Mouse (Mus musculus): Measurements from ENCODE around the gene Enpp6.

The Enpp6 gene

DNA sequence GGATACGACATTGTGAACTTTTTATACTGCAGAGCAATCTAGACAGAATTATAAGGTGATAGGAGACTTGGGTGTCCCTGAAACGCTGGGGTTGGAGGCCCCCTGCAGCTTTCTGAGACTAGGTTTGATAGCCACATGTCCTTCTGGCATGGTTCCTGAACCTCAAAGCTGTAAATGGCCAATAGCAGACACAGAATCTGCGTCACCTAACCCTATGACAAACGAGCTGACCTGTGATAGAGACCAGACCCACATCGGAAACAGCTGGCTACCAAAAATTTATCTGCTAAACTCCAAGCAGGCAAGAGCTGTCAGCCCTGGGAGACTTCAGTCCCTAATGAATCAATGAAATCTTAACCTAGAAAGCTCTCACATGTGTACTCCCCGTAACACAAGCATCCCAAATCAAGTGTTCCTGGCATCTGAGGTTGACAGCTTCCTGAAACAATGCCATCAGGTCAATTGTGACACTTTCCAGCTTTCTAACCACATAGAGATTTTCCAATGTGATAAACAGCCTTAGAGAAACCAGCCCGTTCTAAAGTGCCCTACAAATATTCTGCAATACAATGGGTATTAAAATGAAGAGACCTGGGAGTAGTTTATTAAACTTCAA is 74.5 kb downstream of the Enpp6 start:
- no peak for DNase-seq (ENCODE audit: low read depth, low spot score)

- DNase-seq (ENCODE audit: low read depth, low spot score) = no peak
Measured at GRCm38 (mm10) chr8:47067121-47067520, 80.4 kb downstream of the Enpp6 start.

DNA sequence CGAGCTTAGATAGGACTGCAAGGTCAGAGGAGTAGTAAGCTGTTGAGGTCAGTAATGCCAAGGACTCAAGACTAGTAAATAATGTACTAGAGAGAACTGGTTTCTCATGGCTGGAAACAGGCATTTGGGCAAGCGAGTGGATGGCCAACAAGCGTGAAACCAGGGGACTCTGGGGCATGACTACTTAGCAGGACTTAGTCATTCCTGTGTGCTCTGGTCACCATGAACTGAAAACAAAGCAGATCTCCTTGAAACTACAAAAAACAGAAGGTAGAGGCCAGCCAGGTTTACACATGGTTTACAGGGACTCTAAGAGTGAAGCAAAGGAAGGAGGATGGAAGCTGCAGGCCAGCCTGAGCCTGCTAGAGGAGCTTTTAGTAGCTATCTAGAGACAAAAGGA is 82.9 kb downstream of the Enpp6 start:
- DNase-seq (ENCODE audit: low read depth, low spot score) = no peak

- no peak for DNase-seq (ENCODE audit: low read depth, low spot score)
Measured at GRCm38 (mm10) chr8:47072001-47072400, 85.3 kb downstream of the Enpp6 start.

GRCm38 (mm10) chr8:47075941-47076555 is 89.4 kb downstream of the Enpp6 start:
- DNase-seq (ENCODE audit: low read depth, low spot score) = no peak

GRCm38 (mm10) chr8:47080037-47080436 is 93.3 kb downstream of the Enpp6 start:
- DNase-seq (ENCODE audit: low read depth, low spot score) = no peak

DNA sequence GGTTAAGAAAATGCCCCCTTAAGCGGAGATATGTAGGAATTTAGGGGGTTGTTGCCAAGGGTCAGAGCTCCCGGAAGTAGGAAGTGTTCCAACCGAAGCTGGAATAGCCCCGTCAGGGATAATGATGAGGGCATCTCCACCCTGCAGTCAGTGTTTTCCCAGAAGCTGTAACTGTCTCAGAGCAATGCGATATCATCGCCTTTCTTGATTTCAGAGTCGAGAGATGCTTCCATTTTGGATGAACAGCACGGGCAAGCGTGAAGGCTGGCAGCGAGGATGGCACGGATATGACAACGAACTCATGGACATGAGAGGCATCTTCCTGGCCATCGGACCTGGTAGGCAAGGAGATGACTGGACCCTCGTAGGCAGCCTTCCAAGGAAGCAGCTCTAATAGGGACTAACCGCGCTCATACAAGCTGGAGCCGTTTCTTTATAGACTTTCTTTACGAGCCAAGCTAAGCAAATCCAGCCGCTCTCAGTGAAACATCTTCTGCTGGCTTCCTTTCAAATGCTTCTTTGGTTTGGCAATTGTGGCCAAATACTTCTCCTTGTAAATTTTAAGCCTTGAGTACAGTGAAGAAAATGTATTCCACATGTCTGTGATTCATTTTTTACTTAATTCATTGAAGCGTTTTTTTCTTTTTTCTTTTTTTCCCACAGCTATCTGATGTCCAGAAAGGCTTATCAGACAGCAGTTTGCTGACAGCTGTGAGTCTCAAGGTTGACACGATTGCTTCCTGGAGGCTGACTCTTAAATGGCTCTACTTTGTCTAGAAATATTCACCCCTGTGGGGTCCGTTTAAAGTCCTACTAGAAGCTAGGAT is 95.7 kb downstream of the Enpp6 start:
- peak; percentile 15 for DNase-seq (ENCODE audit: low read depth, low spot score)

GRCm38 (mm10) chr8:47090021-47090420 is 103.3 kb downstream of the Enpp6 start:
- DNase-seq (ENCODE audit: low read depth, low spot score) = no peak

GRCm38 (mm10) chr8:47105617-47106016 is 118.9 kb downstream of the Enpp6 start:
- DNase-seq (ENCODE audit: low read depth, low spot score) = no peak

- DNase-seq (ENCODE audit: low read depth, low spot score) = peak; percentile 6
Measured at GRCm38 (mm10) chr8:47114133-47114796, 127.6 kb downstream of the Enpp6 start.

DNA sequence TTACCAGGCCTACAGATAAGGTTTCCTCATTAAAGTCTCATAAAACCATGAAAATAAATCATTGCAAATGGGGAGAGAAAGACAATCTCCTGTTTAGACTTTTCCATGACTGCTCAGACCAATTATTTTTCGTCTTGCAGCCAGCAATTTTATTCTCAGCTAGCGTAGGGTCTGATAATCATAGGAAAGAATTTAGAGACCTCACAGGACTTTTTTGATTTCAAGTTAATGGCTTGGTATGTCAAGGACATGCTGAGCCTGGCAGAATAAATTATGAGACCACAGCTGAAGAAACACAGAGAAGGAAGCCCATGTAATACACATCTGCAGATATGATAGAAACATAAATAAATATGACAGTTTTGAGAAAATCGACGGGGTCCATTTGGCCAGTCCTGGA is 130.6 kb downstream of the Enpp6 start:
- DNase-seq (ENCODE audit: low read depth, low spot score) = no peak

GRCm38 (mm10) chr8:47119895-47120294 is 133.2 kb downstream of the Enpp6 start:
- no peak for DNase-seq (ENCODE audit: low read depth, low spot score)

GRCm38 (mm10) chr8:47128859-47129258 is 142.2 kb downstream of the Enpp6 start:
- DNase-seq (ENCODE audit: low read depth, low spot score) = no peak

GRCm38 (mm10) chr8:47133381-47133780 is 146.7 kb downstream of the Enpp6 start:
- no peak for DNase-seq (ENCODE audit: low read depth, low spot score)

GRCm38 (mm10) chr8:47134736-47135135 is 148.0 kb downstream of the Enpp6 start:
- DNase-seq (ENCODE audit: low read depth, low spot score) = no peak

DNA sequence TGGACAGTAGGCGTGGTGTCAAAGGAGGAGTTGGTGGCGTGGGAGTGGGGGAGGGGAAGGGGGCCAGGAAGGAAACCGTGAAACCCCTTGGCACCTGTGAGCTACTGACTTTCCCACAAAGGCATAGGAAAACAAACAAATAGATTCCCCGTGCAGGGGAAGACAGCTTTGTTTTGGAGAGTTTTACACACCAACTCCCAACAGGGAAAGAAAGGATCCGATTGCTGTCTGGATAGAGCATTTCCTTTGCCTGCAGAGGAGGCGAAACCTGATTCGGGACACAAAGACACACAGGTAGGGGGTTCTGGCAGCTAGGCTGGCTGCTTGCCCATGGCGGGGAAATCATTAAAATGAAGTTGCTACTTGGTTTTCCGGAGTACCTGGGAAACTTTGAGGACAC is 148.9 kb downstream of the Enpp6 start:
- no peak for DNase-seq (ENCODE audit: low read depth, low spot score)

DNA sequence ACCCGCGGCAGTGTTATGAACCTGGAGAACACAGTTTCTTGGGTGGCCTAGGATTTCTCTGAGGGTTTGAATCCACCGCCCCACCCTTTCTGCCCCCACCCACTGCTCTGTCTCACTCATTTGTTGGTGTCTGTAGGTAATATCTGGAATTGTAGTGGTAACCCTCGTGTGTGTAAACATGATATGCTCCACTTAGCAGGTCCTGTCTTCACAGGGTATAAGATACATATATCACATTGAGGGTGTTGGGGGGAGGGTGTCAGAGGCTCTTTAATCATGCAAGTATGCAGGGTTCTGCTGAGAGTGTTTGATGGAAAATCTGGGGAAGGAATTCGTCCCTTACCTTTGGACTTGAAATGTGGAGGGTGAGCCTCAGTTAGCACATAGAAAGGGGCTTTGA is 149.4 kb downstream of the Enpp6 start:
- DNase-seq (ENCODE audit: low read depth, low spot score) = no peak

GRCm38 (mm10) chr8:47145258-47145657 is 158.6 kb downstream of the Enpp6 start:
- DNase-seq (ENCODE audit: low read depth, low spot score) = peak; percentile 45
